Mouse (Mus musculus): ENCODE measurements around the gene Slc22a15.

The Slc22a15 gene

GRCm38 (mm10) chr3:101814790-101815189, 109.5 kb downstream of the Slc22a15 start:
- no peak for DNase-seq (ENCODE audit: low spot score in 2 of 2)

GRCm38 (mm10) chr3:101812341-101812962, 111.8 kb downstream of the Slc22a15 start:
- DNase-seq (ENCODE audit: low spot score in 2 of 2): peak; percentile 58 to 81

- no peak for DNase-seq (ENCODE audit: low spot score in 2 of 2)
Observed at GRCm38 (mm10) chr3:101811931-101812330, 112.3 kb downstream of the Slc22a15 start.

- DNase-seq (ENCODE audit: low spot score in 2 of 2): no peak
Observed at GRCm38 (mm10) chr3:101807646-101808045, 116.6 kb downstream of the Slc22a15 start.

GRCm38 (mm10) chr3:101806941-101807340, 117.3 kb downstream of the Slc22a15 start:
- no peak for DNase-seq (ENCODE audit: low spot score in 2 of 2)

GRCm38 (mm10) chr3:101806149-101806548, 118.1 kb downstream of the Slc22a15 start:
- peak; percentile 92 to 93 for DNase-seq (ENCODE audit: low spot score in 2 of 2)

All from frontal cortex, postnatal 36 days (tissue).